Mouse (Mus musculus) heart, embryonic 15.5 days (tissue): ENCODE results near the gene Gm20425. TPM values are rescaled to one million over a fixed set of nuclear protein-coding genes. Genes with fewer than 3 reads are reported as not detected.
A peak's percentile ranks its signal among the peaks of the same experiment; 100 is the strongest.

Source experiments
- ATAC-seq: fragments of 200-750 bp; cut with Nextera tagmentation; replicated peaks from 2 replicates; pipeline ENCODE4 v1.8.0; 2017; ENCODE audit warnings: low read depth, moderate TSS enrichment; ENCODE audit not compliant: insufficient number of reproducible peaks, insufficient read depth, low FRiP score
- H3K27ac ChIP-seq: fragments of 300-500 bp; sonication (generic); 2 replicates; pipeline ENCODE4 v1.5.1; 2015; ENCODE audit warnings: mild to moderate bottlenecking, inconsistent platforms
- H3K27me3 ChIP-seq: fragments of 300-500 bp; sonication (generic); 2 replicates; pipeline ENCODE4 v1.6.1; 2015; ENCODE audit warnings: inconsistent platforms
- H3K36me3 ChIP-seq: fragments of 300-500 bp; sonication (generic); 2 replicates; pipeline ENCODE4 v1.6.1; 2015; ENCODE audit warnings: mild to moderate bottlenecking, inconsistent platforms
- H3K4me1 ChIP-seq: fragments of 300-500 bp; sonication (generic); replicated peaks from 2 replicates; pipeline ENCODE4 v1.6.1; 2015; ENCODE audit warnings: inconsistent platforms
- H3K4me2 ChIP-seq: fragments of 300-500 bp; sonication (generic); 2 replicates; pipeline ENCODE4 v1.6.1; 2015; ENCODE audit warnings: inconsistent platforms, mild to moderate bottlenecking, moderate library complexity
- H3K4me3 ChIP-seq: fragments of 300-500 bp; sonication (generic); 2 replicates; pipeline ENCODE4 v1.5.1; 2015; ENCODE audit warnings: mild to moderate bottlenecking, inconsistent platforms
- H3K9ac ChIP-seq: fragments of 300-500 bp; sonication (generic); 2 replicates; pipeline ENCODE4 v1.6.1; 2015; ENCODE audit warnings: mild to moderate bottlenecking, inconsistent platforms
- H3K9me3 ChIP-seq: fragments of 300-500 bp; sonication (generic); replicated peaks from 2 replicates; pipeline ENCODE4 v1.6.1; 2016; ENCODE audit warnings: inconsistent platforms
- WGBS: fragments of 180-500 bp; shearing (Covaris S2); methylation state at CpG from one replicate; pipeline ENCODE4 v1.1.7; 2015; ENCODE audit warnings: mixed read lengths; 5-methylcytosine and 5-hydroxymethylcytosine counted together
- polyA plus RNA-seq: library from polyadenylated mRNA; unstranded; fragments of >200 nt; fragmentation: Nextera tagmentation; extraction: Ambion mirVana; gene quantifications from 2 replicates; pipeline ENCODE4 v1.2.1, GENCODE M21; 2015

Gm20425 gene
- 0.63 and 5.1 TPM in 2 replicates for polyA plus RNA-seq

GRCm38 (mm10) chr9:103230151-103230951 is at the start of gene Gm20425, which contains the start of gene Trf:
Gene Gm20425, minus strand, starts transcription at chr9:103230307.
Gene Trf, minus strand, starts transcription at chr9:103230444.
- Histone ChIP-seq H3K9ac (0 out of 2 replicates have a peak within 1 kb of the TSS, but pooled peaks have one; percentile 29), H3K4me3 (peak within 1 kb of the TSS; percentile 21)

GRCm38 (mm10) chr9:103276876-103277275 is 46.8 kb upstream of the Gm20425 start:
- Histone ChIP-seq H3K36me3 (no peaks in the 10 kb centered on the region), H3K9ac (no peak overlapping the region), H3K4me3 (no peak overlapping the region), H3K27ac (no peak overlapping the region), H3K4me1 (no peaks in the 10 kb centered on the region), H3K9me3 (no peaks in the 10 kb centered on the region), H3K4me2 (no peak overlapping the region), H3K27me3 (no peaks in the 10 kb centered on the region)
- no peak for ATAC-seq
- 85% methylated on average over 6 of the region's 6 CpGs for whole genome bisulfite sequencing

More at GRCm38 (mm10) chr9:103230151-103230951, at the start of gene Gm20425, which contains the start of gene Trf:
- Histone ChIP-seq H3K27me3 (no peaks in the 10 kb centered on the region), H3K4me2 (peak within 1 kb of the TSS; percentile 60), H3K4me1 (peaks cover 13% of the 10 kb centered on the region), H3K36me3 (no peaks in the 10 kb centered on the region), H3K27ac (peak within 1 kb of the TSS; percentile 55), H3K9me3 (no peaks in the 10 kb centered on the region)
- ATAC-seq = peak; percentile 61
- WGBS = 27% methylated on average over 29 of the region's 29 CpGs

- H3K9me3 ChIP-seq = no peaks in the 10 kb centered on the region
- no peak overlapping the region for H3K4me2 ChIP-seq
- H3K27ac ChIP-seq = no peak overlapping the region
- no peak for ATAC-seq
- H3K4me1 ChIP-seq = no peaks in the 10 kb centered on the region
- H3K9ac ChIP-seq = no peak overlapping the region
- H3K27me3 ChIP-seq = no peaks in the 10 kb centered on the region
- 67% methylated on average over 1 of the region's 1 CpGs for WGBS
- H3K36me3 ChIP-seq = no peaks in the 10 kb centered on the region
- no peak overlapping the region for H3K4me3 ChIP-seq
Measured at GRCm38 (mm10) chr9:103275676-103276075, 45.6 kb upstream of the Gm20425 start.

GRCm38 (mm10) chr9:103274819-103275218 is 44.7 kb upstream of the Gm20425 start:
- Histone ChIP-seq H3K4me3 (no peak overlapping the region), H3K4me2 (no peak overlapping the region), H3K9ac (no peak overlapping the region), H3K4me1 (no peaks in the 10 kb centered on the region), H3K27ac (no peak overlapping the region), H3K36me3 (no peaks in the 10 kb centered on the region), H3K27me3 (no peaks in the 10 kb centered on the region), H3K9me3 (no peaks in the 10 kb centered on the region)
- WGBS = 59% methylated on average over 8 of the region's 8 CpGs
- no peak for ATAC-seq

GRCm38 (mm10) chr9:103271104-103271503 is 41.0 kb upstream of the Gm20425 start:
- no peak for ATAC-seq
- Histone ChIP-seq H3K4me3 (no peak overlapping the region), H3K4me1 (no peaks in the 10 kb centered on the region), H3K27me3 (no peaks in the 10 kb centered on the region), H3K36me3 (no peaks in the 10 kb centered on the region), H3K27ac (no peak overlapping the region), H3K9me3 (no peaks in the 10 kb centered on the region), H3K9ac (no peak overlapping the region), H3K4me2 (no peak overlapping the region)
- 16% methylated on average over 4 of the region's 4 CpGs for WGBS

GRCm38 (mm10) chr9:103265778-103266177 is 35.7 kb upstream of the Gm20425 start:
- Histone ChIP-seq H3K27me3 (no peaks in the 10 kb centered on the region; the same call in 1 of the 2 replicates), H3K4me3 (no peak overlapping the region), H3K36me3 (no peaks in the 10 kb centered on the region), H3K4me2 (no peak overlapping the region), H3K27ac (no peak overlapping the region), H3K4me1 (no peaks in the 10 kb centered on the region), H3K9me3 (no peaks in the 10 kb centered on the region), H3K9ac (no peak overlapping the region)
- 86% methylated on average over 4 of the region's 4 CpGs for WGBS
- ATAC-seq = no peak

GRCm38 (mm10) chr9:103252906-103253305 is 22.8 kb upstream of the Gm20425 start:
- Histone ChIP-seq H3K9ac (no peak overlapping the region), H3K4me1 (peaks cover 9% of the 10 kb centered on the region), H3K36me3 (no peaks in the 10 kb centered on the region), H3K9me3 (no peaks in the 10 kb centered on the region), H3K4me3 (no peak overlapping the region), H3K27me3 (no peaks in the 10 kb centered on the region), H3K4me2 (no peak overlapping the region), H3K27ac (no peak overlapping the region)
- no peak for ATAC-seq
- 68% methylated on average over 5 of the region's 5 CpGs for WGBS

GRCm38 (mm10) chr9:103248618-103249017 is 18.5 kb upstream of the Gm20425 start:
- H3K4me2 ChIP-seq = no peak overlapping the region
- peaks cover 6% of the 10 kb centered on the region; the same call in 1 of the 2 replicates for H3K27me3 ChIP-seq
- no peaks in the 10 kb centered on the region for H3K9me3 ChIP-seq
- no peak overlapping the region for H3K9ac ChIP-seq
- WGBS = 28% methylated on average over 4 of the region's 4 CpGs
- H3K4me3 ChIP-seq = no peak overlapping the region
- H3K27ac ChIP-seq = no peak overlapping the region
- no peaks in the 10 kb centered on the region for H3K36me3 ChIP-seq
- H3K4me1 ChIP-seq = peaks cover 9% of the 10 kb centered on the region
- ATAC-seq = no peak

GRCm38 (mm10) chr9:103246526-103247168 is 16.5 kb upstream of the Gm20425 start:
- peaks cover 6% of the 10 kb centered on the region; the same call in 1 of the 2 replicates for H3K27me3 ChIP-seq
- peaks cover 6% of the 10 kb centered on the region for H3K4me1 ChIP-seq
- H3K27ac ChIP-seq = no peak overlapping the region
- H3K9me3 ChIP-seq = no peaks in the 10 kb centered on the region
- H3K4me2 ChIP-seq = no peak overlapping the region
- H3K9ac ChIP-seq = no peak overlapping the region
- H3K4me3 ChIP-seq = no peak overlapping the region
- H3K36me3 ChIP-seq = no peaks in the 10 kb centered on the region
- ATAC-seq = no peak
- 79% methylated on average over 8 of the region's 8 CpGs for WGBS

- H3K9me3 ChIP-seq = no peaks in the 10 kb centered on the region
- H3K4me2 ChIP-seq = no peak overlapping the region
- ATAC-seq = no peak
- no peak overlapping the region for H3K27ac ChIP-seq
- H3K4me1 ChIP-seq = peaks cover 2% of the 10 kb centered on the region; the same call in 1 of the 2 replicates
- H3K4me3 ChIP-seq = no peak overlapping the region
- no peaks in the 10 kb centered on the region for H3K36me3 ChIP-seq
- H3K9ac ChIP-seq = no peak overlapping the region
- 83% methylated on average over 4 of the region's 4 CpGs for WGBS
- peaks cover 6% of the 10 kb centered on the region; the same call in 1 of the 2 replicates for H3K27me3 ChIP-seq
Measured at GRCm38 (mm10) chr9:103243640-103244039, 13.5 kb upstream of the Gm20425 start.

- Histone ChIP-seq H3K9ac (no peak overlapping the region), H3K4me3 (no peak overlapping the region), H3K27me3 (no peaks in the 10 kb centered on the region), H3K4me2 (no peak overlapping the region), H3K4me1 (no peaks in the 10 kb centered on the region), H3K27ac (no peak overlapping the region), H3K36me3 (no peaks in the 10 kb centered on the region), H3K9me3 (no peaks in the 10 kb centered on the region)
- 79% methylated on average over 2 of the region's 2 CpGs for WGBS
- no peak for ATAC-seq
Measured at GRCm38 (mm10) chr9:103241206-103241605, 11.1 kb upstream of the Gm20425 start.
